Mouse (Mus musculus): ENCODE measurements around the gene Wdr4. TPM values are rescaled to one million over a fixed set of nuclear protein-coding genes. Genes with fewer than 3 reads are reported as not detected.

The Wdr4 gene
- polyA plus RNA-seq, 1 experiment from 2014 or later = 42.3 TPM

- 15% methylated on average over 7 of the region's 7 CpGs for WGBS
- ATAC-seq = peak; percentile 92
- no peaks in the 10 kb centered on the region for H3K9me3 ChIP-seq (ENCODE audit: control insufficient read depth, low read length)
- H3K27me3 ChIP-seq (replicated peaks; ENCODE audit: control insufficient read depth, insufficient read depth, low read length) = no peaks in the 10 kb centered on the region
- no peak overlapping the region for H3K4me2 ChIP-seq (ENCODE audit: low read depth, low read length)
- no peak overlapping the region for H3K4me3 ChIP-seq (ENCODE audit: low read length)
- peaks cover 34% of the 10 kb centered on the region for H3K4me1 ChIP-seq (ENCODE audit: control insufficient read depth, insufficient read depth, low read length)
- peaks cover 9% of the 10 kb centered on the region; the same call in 1 of the 2 replicates for H3K36me3 ChIP-seq (ENCODE audit: control insufficient read depth, insufficient read depth, low read length)
- H3K27ac ChIP-seq (ENCODE audit: low read length) = peak overlapping the region; percentile 89
- peak overlapping the region; percentile 34 for H3K9ac ChIP-seq (ENCODE audit: low read depth, low read length)
These were observed 74.6 kb downstream of the Wdr4 start for GRCm38 (mm10) chr17:31445061-31445731.

Small RNA genes lying within 50 kb of the gene (microRNA-seq; reads per million reads assigned to microRNA genes)
- gene Gm24970 = not detected

Other genes with a start within 250 kb of the Wdr4 start
- 0.88 and 0.94 TPM in 2 replicates for gene Rsph1, start 242.6 kb downstream of the Wdr4 start, polyA plus RNA-seq (2015; fragmentation: Nextera tagmentation; extraction: Ambion mirVana)
- gene Slc37a1, start 233.2 kb downstream of the Wdr4 start, polyA plus RNA-seq (2015; fragmentation: Nextera tagmentation; extraction: Ambion mirVana) = 21.1 and 21.5 TPM in 2 replicates
- 62.5 and 65.2 TPM in 2 replicates for gene Pde9a, start 133.8 kb downstream of the Wdr4 start, polyA plus RNA-seq (2015; fragmentation: Nextera tagmentation; extraction: Ambion mirVana)
- gene Ndufv3, start 135 bp upstream of the Wdr4 start, polyA plus RNA-seq (2015; fragmentation: Nextera tagmentation; extraction: Ambion mirVana) = 467 and 488 TPM in 2 replicates
- gene Pknox1, start 44.8 kb upstream of the Wdr4 start, polyA plus RNA-seq (2015; fragmentation: Nextera tagmentation; extraction: Ambion mirVana) = 25.7 and 27.4 TPM in 2 replicates
- gene Cbs, start 117.3 kb upstream of the Wdr4 start, polyA plus RNA-seq (2015; fragmentation: Nextera tagmentation; extraction: Ambion mirVana) = 12.2 and 12.5 TPM in 2 replicates
- 238 and 263 TPM in 2 replicates for gene U2af1, start 138.9 kb upstream of the Wdr4 start, polyA plus RNA-seq (2015; fragmentation: Nextera tagmentation; extraction: Ambion mirVana)
- 0.31 and 0.39 TPM in 2 replicates for gene Cryaa, start 157.8 kb upstream of the Wdr4 start, polyA plus RNA-seq (2015; fragmentation: Nextera tagmentation; extraction: Ambion mirVana)